Mouse (Mus musculus) kidney, embryonic 14.5 days (tissue): ENCODE results near the gene Cttnbp2. TPM values are rescaled to one million over a fixed set of nuclear protein-coding genes. Genes with fewer than 3 reads are reported as not detected.
"Not testable (repeated sequence)": the region's sequence is repeated elsewhere in the genome, so short reads cannot be mapped to it uniquely, and the experiment has no call there.

ENCODE experiments used
- ATAC-seq: fragments of 200-750 bp; cut with Nextera tagmentation; 2 replicates; pipeline ENCODE4 v1.8.0; 2017; ENCODE audit warnings: moderate number of reproducible peaks, mild to moderate bottlenecking, moderate TSS enrichment, moderate library complexity; ENCODE audit not compliant: low FRiP score, low TSS enrichment
- H3K27ac ChIP-seq: fragments of 300-500 bp; sonication (generic); 2 replicates; pipeline ENCODE4 v1.5.1; 2014; ENCODE audit warnings: low read depth, mild to moderate bottlenecking, low read length, moderate library complexity, mixed read lengths
- H3K27me3 ChIP-seq: fragments of 300-500 bp; sonication (generic); 2 replicates; pipeline ENCODE4 v1.6.1; 2014; ENCODE audit warnings: mild to moderate bottlenecking, low read length; ENCODE audit not compliant: control insufficient read depth, insufficient read depth
- H3K36me3 ChIP-seq: fragments of 300-500 bp; sonication (generic); 2 replicates; pipeline ENCODE4 v1.6.1; 2014; ENCODE audit warnings: low read length, mixed read lengths; ENCODE audit not compliant: control insufficient read depth, insufficient read depth
- H3K4me1 ChIP-seq: fragments of 300-500 bp; sonication (generic); 2 replicates; pipeline ENCODE4 v1.6.1; 2014; ENCODE audit warnings: low read length, mixed read lengths; ENCODE audit not compliant: control insufficient read depth, insufficient read depth
- H3K4me2 ChIP-seq: fragments of 300-500 bp; sonication (generic); replicated peaks from 2 replicates; pipeline ENCODE4 v1.6.1; 2014; ENCODE audit warnings: low read depth, mild to moderate bottlenecking, low read length
- H3K4me3 ChIP-seq: fragments of 300-500 bp; sonication (generic); 2 replicates; pipeline ENCODE4 v1.5.1; 2014; ENCODE audit warnings: mild to moderate bottlenecking, low read length
- H3K9ac ChIP-seq: fragments of 300-500 bp; sonication (generic); 2 replicates; pipeline ENCODE4 v1.6.1; 2014; ENCODE audit warnings: low read depth, mild to moderate bottlenecking, low read length, moderate library complexity
- H3K9me3 ChIP-seq: fragments of 300-500 bp; sonication (generic); 2 replicates; pipeline ENCODE4 v1.6.1; 2016; ENCODE audit warnings: low read length; ENCODE audit not compliant: control insufficient read depth
- WGBS: fragments of 180-500 bp; shearing (Covaris S2); extraction: QIAGEN DNeasy Blood & Tissue Kit; methylation state at CpG from one replicate; pipeline ENCODE4 v1.1.7; 2014; 5-methylcytosine and 5-hydroxymethylcytosine counted together
- polyA plus RNA-seq: library from polyadenylated mRNA; unstranded; fragments of >200 nt; fragmentation: Nextera tagmentation; extraction: Ambion mirVana; gene quantifications from 2 replicates; pipeline ENCODE4 v1.2.1, GENCODE M21; 2014

Cttnbp2 gene
- polyA plus RNA-seq, 1 experiment from 2014 or later = 25.9 TPM

DNA sequence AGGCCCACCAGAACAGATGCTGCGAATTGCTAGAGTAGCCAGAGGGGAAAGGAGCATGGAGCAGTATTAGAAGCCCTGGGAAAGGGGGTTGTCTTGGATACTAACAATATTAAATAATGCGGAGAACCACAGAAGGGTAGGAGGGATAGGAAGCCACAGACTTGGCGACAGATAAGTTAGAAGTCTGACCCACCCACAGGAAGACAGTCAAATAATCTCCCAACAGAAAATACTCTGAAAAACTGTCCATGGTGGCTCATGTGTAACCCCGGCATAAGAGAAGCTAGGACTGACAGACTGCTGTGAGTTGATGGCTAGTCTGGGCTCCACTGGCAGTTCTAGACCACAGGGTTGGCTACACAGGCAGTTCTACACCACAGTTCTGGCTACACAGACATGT, 98.7 kb downstream of the Cttnbp2 start:
- Histone ChIP-seq H3K9me3 (no peaks in the 10 kb centered on the region), H3K9ac (no peak overlapping the region), H3K27me3 (no peaks in the 10 kb centered on the region), H3K4me2 (no peak overlapping the region), H3K36me3 (no peaks in the 10 kb centered on the region), H3K27ac (no peak overlapping the region), H3K4me3 (no peak overlapping the region), H3K4me1 (peaks cover 5% of the 10 kb centered on the region; the same call in 1 of the 2 replicates)
- 86% methylated on average over 4 of the region's 4 CpGs for WGBS
- no peak for ATAC-seq

DNA sequence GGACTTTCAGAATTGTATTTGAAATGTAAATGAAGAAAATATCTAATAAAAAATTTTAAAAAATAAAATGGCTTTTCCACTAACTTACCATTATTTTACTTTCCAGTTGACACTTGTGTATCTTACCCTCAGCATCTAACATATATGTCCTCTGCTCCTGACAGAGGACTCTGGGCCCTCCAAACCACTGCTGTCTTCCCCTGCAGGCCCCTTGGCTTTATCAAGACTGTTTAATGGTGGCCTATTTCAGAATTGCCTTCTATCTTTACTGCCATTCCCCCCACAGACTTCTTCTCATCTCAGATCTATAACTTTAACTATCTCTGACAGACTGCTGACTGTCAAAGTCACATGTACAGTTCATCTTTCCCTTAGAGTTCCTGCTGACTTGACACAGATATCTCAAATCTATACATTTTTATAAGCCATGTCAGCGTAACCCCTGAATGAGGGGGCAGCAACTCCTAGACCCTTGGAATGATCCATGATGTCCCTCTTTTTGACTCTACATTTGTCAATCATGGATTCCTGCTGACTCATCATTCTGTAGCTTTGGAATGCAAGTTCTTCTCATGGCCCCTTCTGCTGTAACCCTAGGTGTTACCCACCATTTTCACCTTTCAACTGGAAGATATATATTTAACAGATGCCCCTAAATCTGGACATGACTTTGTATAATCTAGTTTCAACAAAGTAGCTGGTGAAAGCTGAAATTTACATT, 103.0 kb downstream of the Cttnbp2 start:
- ATAC-seq = no peak
- 97% methylated on average over 1 of the region's 1 CpGs for WGBS

DNA sequence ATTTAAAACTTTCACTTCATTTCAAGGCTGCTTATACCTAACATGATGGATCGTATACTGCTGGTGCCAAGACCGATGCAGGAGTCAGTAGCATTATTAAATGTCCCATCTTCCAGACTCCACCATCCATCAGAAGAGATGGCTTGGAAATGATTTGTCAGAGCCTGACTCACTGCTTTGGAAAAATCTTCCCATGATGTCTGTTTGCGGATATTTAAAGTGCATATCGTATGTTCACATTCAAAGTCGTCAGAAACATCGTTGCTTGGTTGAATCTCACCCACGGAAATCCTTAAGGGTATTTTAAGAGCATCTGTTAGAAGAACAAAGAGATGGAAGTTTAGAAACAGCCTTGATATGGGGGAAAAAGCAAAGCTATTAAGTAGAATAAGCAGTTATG, 106.2 kb downstream of the Cttnbp2 start:
- Histone ChIP-seq H3K27ac (no peak overlapping the region), H3K9ac (no peak overlapping the region), H3K4me3 (no peak overlapping the region), H3K27me3 (no peaks in the 10 kb centered on the region), H3K36me3 (no peaks in the 10 kb centered on the region), H3K9me3 (no peaks in the 10 kb centered on the region), H3K4me1 (no peaks in the 10 kb centered on the region), H3K4me2 (no peak overlapping the region)
- 95% methylated on average over 7 of the region's 7 CpGs for WGBS
- no peak for ATAC-seq

More for the DNA sequence above, 103.0 kb downstream of the Cttnbp2 start:
- Histone ChIP-seq H3K9ac (no peak overlapping the region), H3K4me2 (no peak overlapping the region), H3K4me3 (no peak overlapping the region), H3K27me3 (no peaks in the 10 kb centered on the region), H3K9me3 (no peaks in the 10 kb centered on the region), H3K4me1 (no peaks in the 10 kb centered on the region), H3K36me3 (no peaks in the 10 kb centered on the region), H3K27ac (no peak overlapping the region)

DNA sequence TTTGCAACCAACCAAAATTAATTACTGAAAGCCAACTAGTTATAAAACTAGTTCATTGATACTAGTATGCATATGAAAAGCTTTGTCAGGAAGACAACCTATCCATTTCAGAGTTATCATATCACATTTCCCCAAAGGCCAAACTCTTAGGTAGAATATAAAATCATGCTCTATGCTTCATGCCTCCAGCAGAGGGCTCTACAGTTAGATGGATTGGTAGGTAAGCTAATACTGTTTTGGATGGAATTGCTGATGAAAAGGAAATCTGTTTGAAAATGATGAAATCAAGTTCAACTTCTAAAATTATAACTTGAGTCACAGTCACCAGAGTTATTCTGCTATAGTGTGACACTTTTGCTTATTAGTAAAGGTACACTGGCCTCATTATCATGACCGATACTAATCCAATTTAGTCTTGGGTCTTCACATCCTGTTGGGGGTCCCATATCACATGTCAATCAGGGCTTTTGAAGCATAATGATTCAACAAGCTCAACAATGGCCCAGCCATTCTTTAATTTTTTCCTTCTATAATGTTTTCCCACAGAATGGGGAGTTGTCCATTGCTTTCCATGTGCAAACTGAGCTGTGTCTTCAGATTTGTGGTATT, 113.5 kb downstream of the Cttnbp2 start:
- Histone ChIP-seq H3K36me3 (no peaks in the 10 kb centered on the region), H3K27me3 (no peaks in the 10 kb centered on the region), H3K27ac (no peak overlapping the region), H3K4me2 (no peak overlapping the region), H3K9me3 (no peaks in the 10 kb centered on the region), H3K4me1 (no peaks in the 10 kb centered on the region), H3K4me3 (no peak overlapping the region), H3K9ac (no peak overlapping the region)
- no peak for ATAC-seq
- 84% methylated on average over 1 of the region's 1 CpGs for WGBS

DNA sequence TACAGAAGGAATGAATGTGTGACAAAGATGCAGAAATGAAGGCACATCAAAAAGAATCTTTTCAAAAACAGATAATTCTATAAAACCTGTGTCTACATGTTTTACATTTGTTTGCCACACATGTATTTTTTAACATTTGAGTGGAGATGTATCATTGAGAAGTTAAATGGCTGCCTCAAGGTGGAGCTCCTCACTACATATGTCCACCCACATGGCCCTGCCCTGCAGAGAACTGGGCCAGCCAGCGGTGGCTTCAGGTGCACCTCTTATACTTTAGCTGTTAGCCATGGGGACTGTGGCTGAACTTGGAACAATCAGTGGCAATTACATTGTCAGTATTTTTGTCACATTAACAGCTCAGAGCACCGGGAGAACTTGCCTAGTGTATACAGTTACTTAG, 133.3 kb downstream of the Cttnbp2 start:
- Histone ChIP-seq H3K4me2 (no peak overlapping the region), H3K27me3 (no peaks in the 10 kb centered on the region), H3K27ac (no peak overlapping the region), H3K9me3 (0 out of 2 replicates have a peak, but pooled peaks cover 5% of the 10 kb centered on the region), H3K4me3 (no peak overlapping the region), H3K9ac (no peak overlapping the region), H3K4me1 (no peaks in the 10 kb centered on the region), H3K36me3 (peaks cover 2% of the 10 kb centered on the region; the same call in 1 of the 2 replicates)
- ATAC-seq = no peak
- WGBS = 83% methylated on average over 2 of the region's 2 CpGs

DNA sequence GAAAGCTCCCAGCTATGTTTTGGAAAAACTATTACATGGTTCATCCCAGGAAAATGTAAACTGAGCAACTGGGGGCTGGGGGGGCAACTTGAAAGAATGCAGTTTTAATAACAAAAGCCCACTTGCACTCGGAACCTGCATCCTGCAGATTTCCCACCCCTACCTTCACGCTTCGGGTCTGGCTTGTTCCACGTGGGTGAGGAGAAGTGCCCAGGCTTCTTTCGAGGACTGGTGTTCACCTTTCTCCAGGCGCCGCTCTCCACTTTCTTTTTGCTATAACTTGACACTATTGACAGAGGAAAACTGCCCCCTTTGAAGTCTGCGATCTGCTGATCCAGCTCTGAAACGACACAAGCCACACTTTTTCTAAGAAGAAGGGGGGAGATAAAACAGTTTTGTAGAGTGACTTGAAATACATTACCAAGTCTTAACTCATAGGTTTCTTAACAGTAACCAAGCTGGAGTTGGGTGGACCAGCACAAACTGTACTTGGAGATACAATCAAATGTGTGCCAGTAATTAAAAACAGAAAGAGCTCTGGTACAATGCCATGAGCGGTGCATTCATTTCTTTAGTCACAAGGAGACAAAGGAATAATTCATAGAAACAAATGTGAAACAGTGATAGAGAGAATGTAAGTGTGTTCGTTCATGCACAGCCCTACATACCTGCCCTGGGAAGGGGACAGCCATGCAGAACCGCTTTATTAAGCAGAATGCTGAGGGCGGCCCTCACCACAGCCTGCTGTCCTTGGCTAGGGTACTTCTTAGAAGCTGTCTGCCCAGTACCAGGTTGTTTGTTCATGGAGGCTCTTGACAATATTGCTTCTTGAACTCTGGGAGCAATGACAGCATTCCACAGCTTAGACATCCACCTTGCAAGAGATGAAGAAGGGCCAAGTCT, 134.1 kb downstream of the Cttnbp2 start:
- H3K36me3 ChIP-seq = peaks cover 2% of the 10 kb centered on the region; the same call in 1 of the 2 replicates
- H3K27ac ChIP-seq = no peak overlapping the region
- H3K9me3 ChIP-seq = 0 out of 2 replicates have a peak, but pooled peaks cover 5% of the 10 kb centered on the region
- 54% methylated on average over 13 of the region's 13 CpGs for WGBS
- H3K4me2 ChIP-seq = no peak overlapping the region
- peak; percentile 82 for ATAC-seq
- H3K27me3 ChIP-seq = no peaks in the 10 kb centered on the region
- H3K9ac ChIP-seq = no peak overlapping the region
- no peaks in the 10 kb centered on the region for H3K4me1 ChIP-seq
- H3K4me3 ChIP-seq = no peak overlapping the region

DNA sequence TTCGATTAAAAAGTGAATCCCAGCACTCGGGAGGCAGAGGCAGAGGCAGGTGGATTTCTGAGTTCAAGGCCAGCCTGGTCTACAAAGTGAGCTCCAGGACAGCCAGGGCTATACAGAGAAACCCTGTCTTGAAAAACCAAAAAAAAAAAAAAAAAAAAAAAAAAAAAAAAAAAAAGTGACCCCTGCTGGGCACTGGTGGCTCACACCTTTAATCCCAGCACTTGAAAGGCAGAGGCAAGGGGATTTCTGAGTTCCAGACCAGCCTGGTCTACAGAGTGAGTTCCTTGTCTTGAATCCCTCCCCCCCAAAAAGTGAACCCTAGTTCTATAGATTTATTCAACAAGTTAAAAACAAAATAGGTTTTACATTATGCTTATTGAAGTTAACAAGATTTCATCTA, 136.9 kb downstream of the Cttnbp2 start:
- H3K9ac ChIP-seq, H3K9me3 ChIP-seq, ATAC-seq, H3K27ac ChIP-seq, H3K27me3 ChIP-seq, H3K4me1 ChIP-seq, H3K36me3 ChIP-seq, H3K4me3 ChIP-seq, H3K4me2 ChIP-seq: not testable (repeated sequence)
- 92% methylated on average over 2 of the region's 2 CpGs for WGBS

DNA sequence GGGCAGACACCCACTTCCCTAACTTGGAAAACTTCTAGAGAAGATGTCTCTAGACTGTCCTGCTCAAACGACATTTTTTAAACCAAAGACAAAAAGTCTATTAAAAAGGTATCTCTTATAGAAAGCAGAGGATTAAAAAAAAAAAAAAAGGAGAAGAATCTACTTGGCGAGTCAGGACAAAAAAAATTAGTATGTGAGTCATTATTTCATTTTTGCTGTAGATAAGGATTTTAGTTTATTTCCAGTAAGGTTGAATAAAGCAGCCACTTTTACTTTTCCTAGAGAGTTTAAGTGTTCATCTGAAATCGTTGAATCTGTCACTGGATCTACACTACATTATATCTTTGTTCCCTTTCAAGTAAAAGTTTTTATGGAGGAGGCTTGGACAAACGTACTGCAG, 139.9 kb downstream of the Cttnbp2 start:
- Histone ChIP-seq H3K4me1 (no peaks in the 10 kb centered on the region), H3K4me2 (no peak overlapping the region), H3K9me3 (no peaks in the 10 kb centered on the region), H3K36me3 (no peaks in the 10 kb centered on the region), H3K9ac (no peak overlapping the region), H3K4me3 (no peak overlapping the region), H3K27ac (no peak overlapping the region), H3K27me3 (no peaks in the 10 kb centered on the region)
- 70% methylated on average over 4 of the region's 4 CpGs for WGBS
- no peak for ATAC-seq
